Mouse (Mus musculus) testis, adult 2 months (tissue): ENCODE data around the gene Tmem236.

Source experiments
- CTCF ChIP-seq: fragments of 200-500 bp; IDR thresholded peaks from 2 replicates; pipeline ENCODE4 v1.5.1; 2012; ENCODE audit warnings: low read depth, mild to moderate bottlenecking, inconsistent platforms, low read length, moderate library complexity; ENCODE audit not compliant: control insufficient read depth, insufficient read depth, insufficient replicate concordance
- POLR2A ChIP-seq: fragments of 200-500 bp; IDR thresholded peaks from 2 replicates; pipeline ENCODE4 v1.6.1; 2012; ENCODE audit warnings: low read depth, mild to moderate bottlenecking, inconsistent platforms, low read length, moderate library complexity; ENCODE audit not compliant: control insufficient read depth

DNA sequence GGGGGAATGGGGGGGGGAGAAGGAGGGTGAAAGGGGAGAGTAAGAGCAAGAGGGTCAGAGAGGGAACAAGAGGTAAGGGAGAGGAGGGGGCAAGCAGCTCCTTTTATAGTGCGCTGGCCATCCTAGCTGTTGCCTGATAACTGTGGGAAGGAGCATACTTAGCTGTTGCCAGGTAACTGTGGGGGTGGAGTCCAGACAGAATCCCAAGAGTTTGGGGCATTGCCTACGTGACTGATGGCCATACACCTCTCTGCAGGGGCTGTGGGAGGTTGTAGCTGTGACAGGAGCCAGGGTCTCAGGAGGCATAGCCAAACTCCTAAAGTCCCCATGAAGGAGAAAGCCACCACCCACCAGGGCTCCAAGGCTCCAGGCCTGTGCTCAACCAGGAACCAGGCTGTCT is 34.3 kb upstream of the Tmem236 start:
- TF ChIP-seq POLR2A (no peak), CTCF (no peak)
